Mouse (Mus musculus) gastrocnemius, postnatal 36 days (tissue): ENCODE data around the gene Qpct. TPM values are rescaled to one million over a fixed set of nuclear protein-coding genes. Genes with fewer than 3 reads are reported as not detected.

Source experiments
- total RNA-seq, 2 experiments: library from RNA; stranded (reverse); gene quantifications; 2 replicates each; pipeline ENCODE4 v1.2.3; 2021

Gene Qpct
- total RNA-seq, 2 experiments from 2014 or later: 2.1 to 2.8 TPM

Other genes with a start within 250 kb of the Qpct start
- gene Heatr5b, start 216.5 kb upstream of the Qpct start, total RNA-seq: 1 to 10 TPM; 5.9 to 6.5 TPM
- 10 to 100 TPM; 17.0 to 20.7 TPM for gene Gpatch11, start 216.3 kb upstream of the Qpct start, total RNA-seq
- gene Eif2ak2, start 169.3 kb upstream of the Qpct start, total RNA-seq: 1 to 10 TPM; 3.4 to 3.6 TPM
- gene Sult6b1, start 144.9 kb upstream of the Qpct start, total RNA-seq: not detected
- 10 to 100 TPM; 33.4 to 48.2 TPM for gene Cebpzos, start 135.4 kb upstream of the Qpct start, total RNA-seq
- 10 to 100 TPM; 17.8 to 24.8 TPM for gene Cebpz, start 114.8 kb upstream of the Qpct start, total RNA-seq
- 10 to 100 TPM; 24.0 to 27.6 TPM for gene Ndufaf7, start 114.8 kb upstream of the Qpct start, total RNA-seq
- 1 to 10 TPM; 7.2 to 8.7 TPM for gene Prkd3, start 31.1 kb upstream of the Qpct start, total RNA-seq